Mouse (Mus musculus): Measurements from ENCODE around the gene Gm2431. TPM values are rescaled to one million over a fixed set of nuclear protein-coding genes. Genes with fewer than 3 reads are reported as not detected.
A peak's percentile ranks its signal among the peaks of the same experiment; 100 is the strongest.
"Not testable (repeated sequence)": the region's sequence is repeated elsewhere in the genome, so short reads cannot be mapped to it uniquely, and the experiment has no call there.

Gm2431 gene
- polyA plus RNA-seq, 1 experiment, result not detected

DNA sequence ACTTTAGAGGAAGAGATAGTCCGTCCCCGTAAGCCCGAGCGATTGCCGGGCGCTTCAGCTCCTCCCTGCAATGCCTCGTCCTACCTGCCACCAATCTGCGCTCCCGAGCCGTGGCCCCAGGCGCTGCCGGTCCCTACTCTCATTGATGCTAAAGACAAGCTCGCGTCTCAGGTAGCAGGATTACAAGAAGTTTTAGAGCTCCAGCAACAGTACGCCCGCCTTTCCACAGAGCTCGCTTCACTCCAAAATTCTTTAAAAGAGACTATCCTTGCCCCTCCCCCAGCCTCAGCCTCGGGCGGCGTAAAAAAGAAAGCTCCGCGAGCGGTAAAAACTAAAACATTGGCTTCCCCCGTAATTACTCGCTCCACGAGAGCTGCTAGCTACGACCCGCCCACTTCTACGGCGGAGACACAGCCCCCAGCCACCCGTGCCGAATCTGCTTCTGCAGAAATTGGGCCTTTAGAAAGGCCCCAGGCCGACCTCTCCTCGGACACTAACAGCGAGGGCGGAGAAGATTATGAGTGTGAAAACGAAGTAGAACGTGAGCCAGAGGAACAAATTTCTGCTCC, 26.0 kb upstream of the Gm2431 start:
- Histone ChIP-seq H3K27me3 (ENCODE audit: control insufficient read depth) (peaks cover 48% of the 10 kb centered on the region), H3K4me3 (replicated peaks) (peak overlapping the region; percentile 54), H3K4me1 (ENCODE audit: control insufficient read depth) (peaks cover 1% of the 10 kb centered on the region; the same call in 1 of the 2 replicates), H3K9me3 (ENCODE audit: control insufficient read depth, low read length) (no peaks in the 10 kb centered on the region), H3K36me3 (ENCODE audit: control insufficient read depth) (no peaks in the 10 kb centered on the region)
- TF ChIP-seq TAL1 (IDR thresholded peaks at IDR 0.05; ENCODE audit: low read length) (no peak), GATA1 (IDR thresholded peaks at IDR 0.05; ENCODE audit: low read length) (no peak)

DNA sequence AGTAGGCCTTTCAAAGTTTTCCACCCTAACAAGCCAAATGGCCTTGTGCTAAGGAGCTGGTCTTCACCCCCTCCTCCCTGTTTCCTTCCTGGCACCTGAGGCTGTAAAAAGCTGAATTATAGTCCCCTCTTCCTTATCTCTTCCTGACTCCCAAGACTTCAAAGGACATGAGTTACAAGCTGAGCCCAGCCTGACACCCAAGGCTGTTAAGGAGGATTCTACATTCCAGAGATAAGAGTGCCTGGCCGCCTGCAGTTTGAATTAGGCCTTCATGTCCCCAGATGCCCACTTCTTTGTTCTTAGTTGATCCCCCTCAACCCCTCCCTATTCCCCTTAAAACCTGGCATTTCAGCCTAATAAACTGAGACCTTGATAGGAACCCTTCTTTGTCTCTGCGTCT, 24.7 kb upstream of the Gm2431 start:
- H3K36me3 ChIP-seq (ENCODE audit: control insufficient read depth); H3K9me3 ChIP-seq (ENCODE audit: control insufficient read depth, low read length); H3K4me3 ChIP-seq (replicated peaks); H3K4me1 ChIP-seq (ENCODE audit: control insufficient read depth): not testable (repeated sequence)
- peaks cover 48% of the 10 kb centered on the region for H3K27me3 ChIP-seq (ENCODE audit: control insufficient read depth)

DNA sequence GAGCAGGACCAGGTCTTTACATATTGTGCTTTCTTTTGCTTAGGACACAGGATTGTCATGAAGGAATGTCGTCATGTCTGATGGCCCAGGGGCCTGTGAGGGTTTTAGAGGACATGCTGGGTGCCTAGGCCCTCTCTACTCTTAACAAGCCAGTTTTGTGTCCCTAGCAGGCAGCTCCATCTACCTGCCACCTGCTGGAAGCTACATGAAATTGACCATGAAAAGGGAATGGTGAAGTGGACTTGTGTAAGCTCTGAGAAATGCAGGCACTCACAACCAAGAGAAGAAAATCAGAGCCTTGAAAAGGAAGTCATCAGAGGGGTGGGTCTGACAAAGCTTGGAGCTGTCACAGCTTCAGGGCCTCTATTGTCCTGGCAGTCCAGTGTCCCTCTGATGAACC, 21.1 kb upstream of the Gm2431 start:
- not testable (repeated sequence) for H3K36me3 ChIP-seq (ENCODE audit: control insufficient read depth); H3K9me3 ChIP-seq (ENCODE audit: control insufficient read depth, low read length); H3K4me1 ChIP-seq (ENCODE audit: control insufficient read depth); H3K4me3 ChIP-seq (replicated peaks)
- H3K27me3 ChIP-seq (ENCODE audit: control insufficient read depth), result peaks cover 35% of the 10 kb centered on the region

DNA sequence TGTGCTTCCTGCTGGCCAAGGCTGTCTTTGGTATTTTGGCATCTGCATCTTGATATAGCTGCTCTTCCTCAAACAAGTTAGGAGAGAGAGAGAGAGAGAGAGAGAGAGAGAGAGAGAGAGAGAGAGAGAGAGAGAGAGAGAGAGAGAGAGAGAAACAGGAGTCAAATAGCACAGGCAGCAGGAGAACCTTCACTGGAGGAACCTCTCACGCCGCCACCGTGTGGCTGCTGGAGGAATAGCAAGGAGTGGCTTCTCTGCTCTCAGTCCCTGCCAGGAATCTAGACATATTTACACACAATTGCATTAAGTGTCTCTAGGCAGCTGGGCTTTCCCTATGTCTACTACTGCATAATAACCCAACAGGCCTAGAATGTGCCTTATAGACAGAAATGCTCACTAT, 20.0 kb upstream of the Gm2431 start:
- H3K4me1 ChIP-seq (ENCODE audit: control insufficient read depth); H3K9me3 ChIP-seq (ENCODE audit: control insufficient read depth, low read length); H3K4me3 ChIP-seq (replicated peaks); H3K36me3 ChIP-seq (ENCODE audit: control insufficient read depth): not testable (repeated sequence)
- H3K27me3 ChIP-seq (ENCODE audit: control insufficient read depth), result peaks cover 24% of the 10 kb centered on the region

GRCm38 (mm10) chr7:142274263-142274662, 16.1 kb upstream of the Gm2431 start, which contains the start of gene Gm4559:
TSS of gene Gm4559 (minus strand) at chr7:142274363.
- H3K4me3 ChIP-seq (replicated peaks); H3K9me3 ChIP-seq (ENCODE audit: control insufficient read depth, low read length); H3K36me3 ChIP-seq (ENCODE audit: control insufficient read depth); H3K4me1 ChIP-seq (ENCODE audit: control insufficient read depth); H3K27me3 ChIP-seq (ENCODE audit: control insufficient read depth): not testable (repeated sequence)

- Histone ChIP-seq H3K9me3 (ENCODE audit: control insufficient read depth, low read length) (no peaks in the 10 kb centered on the region), H3K36me3 (ENCODE audit: control insufficient read depth) (no peaks in the 10 kb centered on the region), H3K4me3 (replicated peaks) (no peak overlapping the region), H3K27me3 (ENCODE audit: control insufficient read depth) (peaks cover 2% of the 10 kb centered on the region; the same call in 1 of the 2 replicates), H3K4me1 (ENCODE audit: control insufficient read depth) (no peaks in the 10 kb centered on the region)
- TF ChIP-seq GATA1 (IDR thresholded peaks at IDR 0.05; ENCODE audit: low read length) (no peak), TAL1 (IDR thresholded peaks at IDR 0.05; ENCODE audit: low read length) (no peak)
Observed at GRCm38 (mm10) chr7:142255517-142255916, 2.6 kb downstream of the Gm2431 start.

DNA sequence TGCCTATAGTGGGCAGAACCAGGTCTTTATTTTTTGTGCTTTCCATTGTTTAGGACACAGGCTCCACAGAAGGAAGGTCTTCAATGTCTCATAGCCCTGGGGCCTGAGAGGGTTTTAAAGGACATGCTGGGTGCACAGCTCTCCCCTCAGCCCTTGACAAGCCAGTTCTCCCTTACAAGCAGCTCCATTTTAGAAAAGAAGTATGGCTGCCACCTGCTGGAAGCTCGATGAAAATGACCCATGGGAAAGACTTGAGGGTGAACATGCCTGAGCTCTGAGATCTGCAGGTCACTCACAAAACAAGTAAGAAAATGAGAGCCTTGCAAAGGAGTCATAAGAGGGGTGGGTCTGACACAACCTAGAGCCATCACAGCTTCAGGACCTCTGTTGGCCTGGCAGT, 8.3 kb downstream of the Gm2431 start:
- no peaks in the 10 kb centered on the region for H3K27me3 ChIP-seq (ENCODE audit: control insufficient read depth)
- H3K36me3 ChIP-seq (ENCODE audit: control insufficient read depth), result no peaks in the 10 kb centered on the region
- TF ChIP-seq GATA1 (IDR thresholded peaks at IDR 0.05; ENCODE audit: low read length) (no peak), TAL1 (IDR thresholded peaks at IDR 0.05; ENCODE audit: low read length) (no peak)
- H3K4me1 ChIP-seq (ENCODE audit: control insufficient read depth), result no peaks in the 10 kb centered on the region
- no peaks in the 10 kb centered on the region for H3K9me3 ChIP-seq (ENCODE audit: control insufficient read depth, low read length)
- H3K4me3 ChIP-seq (replicated peaks), result no peak overlapping the region

DNA sequence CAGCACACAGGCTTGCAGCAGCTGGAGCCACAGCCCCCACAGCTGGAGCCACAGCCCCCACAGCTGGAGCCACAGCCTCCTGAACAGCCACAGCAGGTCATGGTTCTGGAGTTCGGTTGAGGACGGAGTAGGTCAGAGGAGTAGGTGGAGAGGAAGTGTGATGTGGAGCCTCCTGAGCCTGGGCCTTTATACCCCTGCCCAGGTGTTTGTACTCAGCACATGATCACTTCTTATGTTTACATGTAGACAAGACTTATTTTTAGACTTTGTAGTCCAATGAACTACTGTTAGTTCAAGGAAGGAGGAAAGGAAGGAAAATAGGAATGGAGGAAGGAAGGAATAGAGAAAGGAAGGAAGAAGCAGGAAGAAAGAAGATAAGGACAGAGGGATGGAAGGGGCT, 17.2 kb downstream of the Gm2431 start, which contains the start of gene Gm40460:
Gene Gm40460 (minus strand): TSS at position 101 of the 400 bp plus-strand sequence.
- Histone ChIP-seq H3K4me3 (replicated peaks) (no peak within 1 kb of the TSS), H3K27me3 (ENCODE audit: control insufficient read depth) (no peaks in the 10 kb centered on the region), H3K36me3 (ENCODE audit: control insufficient read depth) (no peaks in the 10 kb centered on the region), H3K4me1 (ENCODE audit: control insufficient read depth) (no peaks in the 10 kb centered on the region), H3K9me3 (ENCODE audit: control insufficient read depth, low read length) (peaks cover 15% of the 10 kb centered on the region)
- TF ChIP-seq GATA1 (IDR thresholded peaks at IDR 0.05; ENCODE audit: low read length) (no peak), TAL1 (IDR thresholded peaks at IDR 0.05; ENCODE audit: low read length) (no peak)

DNA sequence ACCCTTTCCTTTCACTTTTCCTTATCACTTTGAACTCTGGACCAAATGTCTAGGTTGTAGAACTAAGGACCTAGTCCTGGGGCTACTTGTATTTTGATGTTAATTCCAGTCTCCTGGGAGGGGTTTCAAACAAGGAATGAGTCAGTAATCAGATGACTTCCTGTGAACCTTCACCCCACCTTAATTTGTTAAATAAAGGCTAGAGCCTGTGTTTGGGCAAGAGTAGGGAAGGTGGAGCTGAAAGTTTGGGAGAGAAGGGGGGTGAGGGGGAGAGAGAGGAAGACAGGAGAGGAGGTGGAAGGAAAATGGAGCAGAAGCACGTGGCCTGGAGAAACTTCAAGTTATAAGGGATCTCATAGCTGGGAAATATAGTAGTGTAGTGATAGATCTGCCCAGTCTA, 26.6 kb downstream of the Gm2431 start:
- no peaks in the 10 kb centered on the region for H3K27me3 ChIP-seq (ENCODE audit: control insufficient read depth)
- H3K36me3 ChIP-seq (ENCODE audit: control insufficient read depth), result no peaks in the 10 kb centered on the region
- H3K4me1 ChIP-seq (ENCODE audit: control insufficient read depth), result no peaks in the 10 kb centered on the region
- H3K9me3 ChIP-seq (ENCODE audit: control insufficient read depth, low read length), result peaks cover 10% of the 10 kb centered on the region
- TF ChIP-seq TAL1 (IDR thresholded peaks at IDR 0.05; ENCODE audit: low read length) (no peak), GATA1 (IDR thresholded peaks at IDR 0.05; ENCODE audit: low read length) (no peak)
- H3K4me3 ChIP-seq (replicated peaks), result no peak overlapping the region

GRCm38 (mm10) chr7:142229871-142230270, 28.3 kb downstream of the Gm2431 start, which contains the start of gene Krtap5-5:
TSS of gene Krtap5-5 (minus strand) at chr7:142229971.
- H3K4me3 ChIP-seq (replicated peaks); H3K9me3 ChIP-seq (ENCODE audit: control insufficient read depth, low read length); H3K4me1 ChIP-seq (ENCODE audit: control insufficient read depth); H3K36me3 ChIP-seq (ENCODE audit: control insufficient read depth); H3K27me3 ChIP-seq (ENCODE audit: control insufficient read depth): not testable (repeated sequence)
